Mouse (Mus musculus) neural tube, embryonic 11.5 days (tissue): Measurements from ENCODE around the gene Dlgap1. TPM values are rescaled to one million over a fixed set of nuclear protein-coding genes. Genes with fewer than 3 reads are reported as not detected.

Experiments used
- ATAC-seq: fragments of 200-750 bp; cut with Nextera tagmentation; 2 replicates; pipeline ENCODE4 v1.8.0; 2017; ENCODE audit warnings: moderate number of reproducible peaks, mild to moderate bottlenecking, moderate TSS enrichment, moderate library complexity; ENCODE audit not compliant: insufficient read depth, low FRiP score, low TSS enrichment
- DNase-seq: peaks from one replicate; pipeline ENCODE4 v3.0.0-alpha.2; 2015; ENCODE audit warnings: low spot score
- H3K27ac ChIP-seq: fragments of 300-500 bp; sonication (generic); 2 replicates; pipeline ENCODE4 v1.5.1; 2014; ENCODE audit warnings: low read depth, mild to moderate bottlenecking, low read length
- H3K27me3 ChIP-seq: fragments of 300-500 bp; sonication (generic); 2 replicates; pipeline ENCODE4 v1.6.1; 2014; ENCODE audit warnings: mild to moderate bottlenecking, low read length, mixed read lengths; ENCODE audit not compliant: control insufficient read depth, insufficient read depth
- H3K36me3 ChIP-seq: fragments of 300-500 bp; sonication (generic); 2 replicates; pipeline ENCODE4 v1.6.1; 2014; ENCODE audit warnings: mild to moderate bottlenecking, low read length, moderate library complexity, mixed read lengths; ENCODE audit not compliant: control insufficient read depth, insufficient read depth
- H3K4me1 ChIP-seq: fragments of 300-500 bp; sonication (generic); 2 replicates; pipeline ENCODE4 v1.6.1; 2014; ENCODE audit warnings: low read length, mixed read lengths; ENCODE audit not compliant: control insufficient read depth, insufficient read depth
- H3K4me2 ChIP-seq: fragments of 300-500 bp; sonication (generic); 2 replicates; pipeline ENCODE4 v1.6.1; 2014; ENCODE audit warnings: low read depth, mild to moderate bottlenecking, moderate library complexity
- H3K4me3 ChIP-seq: fragments of 300-500 bp; sonication (generic); 2 replicates; pipeline ENCODE4 v1.5.1; 2014; ENCODE audit warnings: low read depth, low read length
- H3K9ac ChIP-seq: fragments of 300-500 bp; sonication (generic); 2 replicates; pipeline ENCODE4 v1.6.1; 2014; ENCODE audit warnings: mild to moderate bottlenecking, low read length
- H3K9me3 ChIP-seq: fragments of 300-500 bp; sonication (generic); 2 replicates; pipeline ENCODE4 v1.6.1; 2016; ENCODE audit warnings: low read length; ENCODE audit not compliant: control insufficient read depth
- WGBS: fragments of 180-500 bp; shearing (Covaris S2); extraction: QIAGEN DNeasy Blood & Tissue Kit; methylation state at CpG from one replicate; pipeline ENCODE4 v1.1.7; 2014; 5-methylcytosine and 5-hydroxymethylcytosine counted together
- polyA plus RNA-seq: library from polyadenylated mRNA; unstranded; fragments of >200 nt; fragmentation: Nextera tagmentation; extraction: Ambion mirVana; gene quantifications from 2 replicates; pipeline ENCODE4 v1.2.1, GENCODE M21; 2014

The Dlgap1 gene
- polyA plus RNA-seq, 1 experiment from 2014 or later: 5.9 TPM

- no peaks in the 10 kb centered on the region for H3K27me3 ChIP-seq
- H3K27ac ChIP-seq: no peak overlapping the region
- H3K4me3 ChIP-seq: no peak overlapping the region
- no peak for ATAC-seq
- no peak for DNase-seq
- no peaks in the 10 kb centered on the region for H3K4me1 ChIP-seq
- no peak overlapping the region for H3K4me2 ChIP-seq
- H3K9ac ChIP-seq: no peak overlapping the region
- 89% methylated on average over 2 of the region's 2 CpGs for WGBS
- H3K36me3 ChIP-seq: no peaks in the 10 kb centered on the region
- no peaks in the 10 kb centered on the region for H3K9me3 ChIP-seq
These were observed 818.5 kb downstream of the Dlgap1 start for GRCm38 (mm10) chr17:70787366-70787765.

GRCm38 (mm10) chr17:70790801-70791200 is 821.9 kb downstream of the Dlgap1 start:
- DNase-seq: no peak
- no peak overlapping the region for H3K4me3 ChIP-seq
- no peaks in the 10 kb centered on the region for H3K36me3 ChIP-seq
- no peak for ATAC-seq
- H3K4me2 ChIP-seq: no peak overlapping the region
- H3K9ac ChIP-seq: no peak overlapping the region
- no peaks in the 10 kb centered on the region for H3K9me3 ChIP-seq
- H3K27ac ChIP-seq: no peak overlapping the region
- no peaks in the 10 kb centered on the region for H3K27me3 ChIP-seq
- peaks cover 8% of the 10 kb centered on the region; the same call in 1 of the 2 replicates for H3K4me1 ChIP-seq
- WGBS: 94% methylated on average over 4 of the region's 4 CpGs

GRCm38 (mm10) chr17:70791596-70792275 is 822.9 kb downstream of the Dlgap1 start:
- ATAC-seq (no peak), DNase-seq (no peak)
- H3K4me3 ChIP-seq: no peak overlapping the region

GRCm38 (mm10) chr17:70794291-70794690 is 825.4 kb downstream of the Dlgap1 start:
- Histone ChIP-seq H3K27ac (peak overlapping the region; percentile 77), H3K9me3 (no peaks in the 10 kb centered on the region), H3K27me3 (no peaks in the 10 kb centered on the region), H3K4me3 (no peak overlapping the region), H3K4me2 (no peak overlapping the region), H3K9ac (no peak overlapping the region), H3K4me1 (peaks cover 8% of the 10 kb centered on the region; the same call in 1 of the 2 replicates), H3K36me3 (no peaks in the 10 kb centered on the region)
- WGBS: 14% methylated on average over 7 of the region's 7 CpGs
- DNase-seq: peak; percentile 64
- ATAC-seq: peak; percentile 79

More at GRCm38 (mm10) chr17:70791596-70792275, 822.9 kb downstream of the Dlgap1 start:
- Histone ChIP-seq H3K9me3 (no peaks in the 10 kb centered on the region), H3K4me2 (no peak overlapping the region), H3K4me1 (peaks cover 8% of the 10 kb centered on the region; the same call in 1 of the 2 replicates), H3K27ac (no peak overlapping the region), H3K36me3 (no peaks in the 10 kb centered on the region), H3K9ac (no peak overlapping the region), H3K27me3 (no peaks in the 10 kb centered on the region)
- WGBS: 86% methylated on average over 9 of the region's 9 CpGs

GRCm38 (mm10) chr17:70794722-70795121 is 825.8 kb downstream of the Dlgap1 start:
- H3K4me2 ChIP-seq: no peak overlapping the region
- H3K36me3 ChIP-seq: no peaks in the 10 kb centered on the region
- peak overlapping the region; percentile 77 for H3K27ac ChIP-seq
- no peak overlapping the region for H3K4me3 ChIP-seq
- WGBS: 57% methylated on average over 6 of the region's 6 CpGs
- no peak overlapping the region for H3K9ac ChIP-seq
- no peak for DNase-seq
- no peaks in the 10 kb centered on the region for H3K27me3 ChIP-seq
- no peaks in the 10 kb centered on the region for H3K9me3 ChIP-seq
- peaks cover 8% of the 10 kb centered on the region; the same call in 1 of the 2 replicates for H3K4me1 ChIP-seq
- no peak for ATAC-seq

- Histone ChIP-seq H3K36me3 (no peaks in the 10 kb centered on the region), H3K4me2 (no peak overlapping the region), H3K9me3 (no peaks in the 10 kb centered on the region), H3K27ac (no peak overlapping the region), H3K4me1 (peaks cover 8% of the 10 kb centered on the region; the same call in 1 of the 2 replicates), H3K9ac (no peak overlapping the region), H3K27me3 (no peaks in the 10 kb centered on the region), H3K4me3 (no peak overlapping the region)
- ATAC-seq: no peak
- no peak for DNase-seq
- 74% methylated on average over 4 of the region's 4 CpGs for WGBS
These were observed 826.3 kb downstream of the Dlgap1 start for GRCm38 (mm10) chr17:70795196-70795595.

GRCm38 (mm10) chr17:70796940-70797772 is 828.3 kb downstream of the Dlgap1 start:
- Histone ChIP-seq H3K4me2 (no peak overlapping the region), H3K4me3 (no peak overlapping the region), H3K9me3 (no peaks in the 10 kb centered on the region), H3K4me1 (peaks cover 8% of the 10 kb centered on the region; the same call in 1 of the 2 replicates), H3K27me3 (no peaks in the 10 kb centered on the region), H3K36me3 (no peaks in the 10 kb centered on the region), H3K27ac (no peak overlapping the region), H3K9ac (no peak overlapping the region)
- DNase-seq (no peak), ATAC-seq (no peak)
- 86% methylated on average over 8 of the region's 8 CpGs for WGBS

- peaks cover 8% of the 10 kb centered on the region; the same call in 1 of the 2 replicates for H3K4me1 ChIP-seq
- no peak overlapping the region for H3K9ac ChIP-seq
- H3K4me2 ChIP-seq: no peak overlapping the region
- ATAC-seq (no peak), DNase-seq (no peak)
- H3K36me3 ChIP-seq: no peaks in the 10 kb centered on the region
- H3K9me3 ChIP-seq: no peaks in the 10 kb centered on the region
- WGBS: 74% methylated on average over 1 of the region's 1 CpGs
- no peak overlapping the region for H3K4me3 ChIP-seq
- H3K27ac ChIP-seq: no peak overlapping the region
- H3K27me3 ChIP-seq: no peaks in the 10 kb centered on the region
These were observed 828.8 kb downstream of the Dlgap1 start for GRCm38 (mm10) chr17:70797773-70798045.
